Mouse (Mus musculus) liver, adult 2 months (tissue): ENCODE data around the gene Ptpn13.

Experiments used
- CTCF ChIP-seq: fragments of 200-500 bp; IDR thresholded peaks from 2 replicates; pipeline ENCODE4 v1.5.1; 2011; ENCODE audit warnings: low read depth, low read length, control low read depth
- POLR2A ChIP-seq: fragments of 200-500 bp; IDR thresholded peaks from 2 replicates; pipeline ENCODE4 v1.6.1; 2011; ENCODE audit warnings: low read length, control low read depth; ENCODE audit not compliant: insufficient read depth; ENCODE audit errors: extremely low read depth

- TF ChIP-seq CTCF (no peak), POLR2A (no peak)
These were observed 115.6 kb downstream of the Ptpn13 start for GRCm38 (mm10) chr5:103540612-103541011.
